Mouse (Mus musculus) bone marrow, adult 2 months (tissue): ENCODE results near the gene Sorbs1.

ENCODE experiments used
- CTCF ChIP-seq: fragments of 200-500 bp; IDR thresholded peaks from 2 replicates; pipeline ENCODE4 v1.5.1; 2011; ENCODE audit warnings: low read length, control low read depth; ENCODE audit not compliant: control insufficient read depth, insufficient read depth
- POLR2A ChIP-seq: fragments of 200-500 bp; IDR thresholded peaks from 2 replicates; pipeline ENCODE4 v1.6.1; 2011; ENCODE audit warnings: low read depth, mild to moderate bottlenecking, control low read depth, low read length, borderline replicate concordance; ENCODE audit not compliant: control insufficient read depth

DNA sequence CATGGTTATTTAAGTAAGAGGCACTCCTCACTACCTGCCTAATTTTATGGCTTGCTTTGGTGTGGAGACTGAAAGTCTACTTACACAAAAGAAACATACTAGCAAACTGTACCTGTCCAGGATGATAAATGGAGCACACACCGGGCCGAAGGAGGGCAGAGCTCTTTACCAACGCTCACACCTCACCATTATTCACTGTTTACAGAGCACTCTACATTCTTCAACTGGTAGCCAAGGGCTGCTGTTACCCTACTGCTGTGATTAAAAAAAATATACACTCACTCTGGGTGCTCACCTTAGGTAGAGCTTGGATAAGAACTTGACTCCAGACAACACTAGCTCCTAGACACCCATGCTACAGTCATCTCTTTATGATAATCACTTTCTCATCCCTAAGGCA lies 245.1 kb downstream of the Sorbs1 start:
- TF ChIP-seq CTCF (no peak), POLR2A (no peak)
